Mouse (Mus musculus): ENCODE data around the gene Btbd11.

DNA sequence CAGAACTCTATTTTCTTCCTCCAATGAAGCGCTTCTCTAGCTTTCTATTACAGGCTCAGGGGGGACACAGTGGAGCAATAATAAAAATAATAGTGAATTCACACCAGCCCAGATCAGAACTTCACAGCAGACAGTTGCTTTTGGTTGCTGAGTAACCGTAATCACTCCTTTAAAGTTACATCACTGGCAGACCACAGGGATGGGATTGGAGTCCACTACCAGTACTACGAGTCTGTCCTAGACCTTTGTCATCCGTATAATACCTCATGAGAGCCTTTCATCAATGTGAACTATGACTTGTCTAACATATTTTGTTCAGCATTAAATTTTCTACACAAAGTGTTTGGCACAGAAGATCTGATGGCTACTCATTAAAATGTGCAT lies 35.0 kb downstream of the Btbd11 start:
- TF ChIP-seq POLR2A (IDR thresholded peaks at IDR 0.05; ENCODE audit: borderline replicate concordance, low read depth, low read length), result no peak
- no peak for TF ChIP-seq CTCF (IDR thresholded peaks at IDR 0.05; ENCODE audit: low read depth, low read length)
